Mouse (Mus musculus): ENCODE results near the gene Dtd2. TPM values are rescaled to one million over a fixed set of nuclear protein-coding genes. Genes with fewer than 3 reads are reported as not detected.

The Dtd2 gene
- 19.7 and 20.6 TPM in 2 replicates for polyA plus RNA-seq (2015; fragmentation: Nextera tagmentation; extraction: Ambion mirVana)

- peak within 1 kb of the TSS; percentile 62 for H3K4me2 ChIP-seq
- peak within 1 kb of the TSS; percentile 69 for H3K4me3 ChIP-seq
- peak within 1 kb of the TSS; percentile 80 for H3K27ac ChIP-seq (replicated peaks)
- WGBS = 1% methylated on average over 46 of the region's 46 CpGs
- no peaks in the 10 kb centered on the region for H3K9me3 ChIP-seq
- peak within 1 kb of the TSS; percentile 67 for H3K9ac ChIP-seq
- peaks cover 12% of the 10 kb centered on the region; the same call in 1 of the 2 replicates for H3K4me1 ChIP-seq (replicated peaks)
- peak; percentile 97 for ATAC-seq (ENCODE audit: low FRiP score, low read depth)
- no peaks in the 10 kb centered on the region for H3K27me3 ChIP-seq
- H3K36me3 ChIP-seq = no peaks in the 10 kb centered on the region
Observed at GRCm38 (mm10) chr12:52005877-52006632, at the start of gene Dtd2. Dtd2 (minus strand) TSS chr12:52006501.

GRCm38 (mm10) chr12:52049324-52049723 lies 43.0 kb upstream of the Dtd2 start:
- Histone ChIP-seq H3K9ac (no peak overlapping the region), H3K27me3 (no peaks in the 10 kb centered on the region), H3K27ac (replicated peaks) (no peak overlapping the region), H3K4me3 (no peak overlapping the region), H3K4me1 (replicated peaks) (no peaks in the 10 kb centered on the region), H3K36me3 (no peaks in the 10 kb centered on the region), H3K4me2 (no peak overlapping the region), H3K9me3 (no peaks in the 10 kb centered on the region)
- no peak for ATAC-seq (ENCODE audit: low FRiP score, low read depth)
- 58% methylated on average over 2 of the region's 2 CpGs for WGBS

- H3K4me1 ChIP-seq (replicated peaks) = no peaks in the 10 kb centered on the region
- no peak overlapping the region for H3K4me3 ChIP-seq
- 90% methylated on average over 4 of the region's 4 CpGs for WGBS
- ATAC-seq (ENCODE audit: low FRiP score, low read depth) = no peak
- H3K36me3 ChIP-seq = no peaks in the 10 kb centered on the region
- H3K9ac ChIP-seq = no peak overlapping the region
- H3K27ac ChIP-seq (replicated peaks) = no peak overlapping the region
- no peaks in the 10 kb centered on the region for H3K9me3 ChIP-seq
- H3K27me3 ChIP-seq = no peaks in the 10 kb centered on the region
- no peak overlapping the region for H3K4me2 ChIP-seq
Observed at GRCm38 (mm10) chr12:52046371-52046770, 40.1 kb upstream of the Dtd2 start.

GRCm38 (mm10) chr12:52042818-52043336 lies 36.6 kb upstream of the Dtd2 start:
- no peak overlapping the region for H3K9ac ChIP-seq

GRCm38 (mm10) chr12:52038352-52038751 lies 32.1 kb upstream of the Dtd2 start:
- H3K4me1 ChIP-seq (replicated peaks) = no peaks in the 10 kb centered on the region
- H3K36me3 ChIP-seq = no peaks in the 10 kb centered on the region
- H3K4me3 ChIP-seq = no peak overlapping the region
- no peak overlapping the region for H3K9ac ChIP-seq
- WGBS = 55% methylated on average over 3 of the region's 3 CpGs
- H3K9me3 ChIP-seq = no peaks in the 10 kb centered on the region
- no peak overlapping the region for H3K27ac ChIP-seq (replicated peaks)
- no peak overlapping the region for H3K4me2 ChIP-seq
- no peaks in the 10 kb centered on the region for H3K27me3 ChIP-seq
- ATAC-seq (ENCODE audit: low FRiP score, low read depth) = peak; percentile 61

More at GRCm38 (mm10) chr12:52042818-52043336, 36.6 kb upstream of the Dtd2 start:
- Histone ChIP-seq H3K27me3 (no peaks in the 10 kb centered on the region), H3K27ac (replicated peaks) (no peak overlapping the region), H3K4me1 (replicated peaks) (no peaks in the 10 kb centered on the region), H3K9me3 (no peaks in the 10 kb centered on the region), H3K4me3 (no peak overlapping the region), H3K36me3 (no peaks in the 10 kb centered on the region), H3K4me2 (no peak overlapping the region)
- no peak for ATAC-seq (ENCODE audit: low FRiP score, low read depth)
- WGBS = 64% methylated on average over 10 of the region's 10 CpGs

- Histone ChIP-seq H3K27ac (replicated peaks) (no peak overlapping the region), H3K9ac (no peak overlapping the region), H3K4me3 (no peak overlapping the region), H3K36me3 (no peaks in the 10 kb centered on the region), H3K4me2 (no peak overlapping the region), H3K27me3 (no peaks in the 10 kb centered on the region), H3K4me1 (replicated peaks) (no peaks in the 10 kb centered on the region), H3K9me3 (no peaks in the 10 kb centered on the region)
- ATAC-seq (ENCODE audit: low FRiP score, low read depth) = no peak
- 80% methylated on average over 3 of the region's 3 CpGs for WGBS
Observed at GRCm38 (mm10) chr12:52034956-52035355, 28.7 kb upstream of the Dtd2 start.

GRCm38 (mm10) chr12:52032276-52032675 lies 26.0 kb upstream of the Dtd2 start:
- no peak for ATAC-seq (ENCODE audit: low FRiP score, low read depth)
- no peak overlapping the region for H3K4me3 ChIP-seq
- no peaks in the 10 kb centered on the region for H3K9me3 ChIP-seq
- H3K4me1 ChIP-seq (replicated peaks) = no peaks in the 10 kb centered on the region
- H3K27ac ChIP-seq (replicated peaks) = no peak overlapping the region
- H3K9ac ChIP-seq = no peak overlapping the region
- WGBS = 92% methylated on average over 6 of the region's 6 CpGs
- no peaks in the 10 kb centered on the region for H3K36me3 ChIP-seq
- no peak overlapping the region for H3K4me2 ChIP-seq
- no peaks in the 10 kb centered on the region for H3K27me3 ChIP-seq

GRCm38 (mm10) chr12:52027963-52028362 lies 21.7 kb upstream of the Dtd2 start, which contains the start of gene Gpr33:
Gpr33 (minus strand) TSS chr12:52028063.
- ATAC-seq (ENCODE audit: low FRiP score, low read depth) = no peak
- Histone ChIP-seq H3K4me3 (no peak within 1 kb of the TSS), H3K27me3 (no peaks in the 10 kb centered on the region), H3K4me1 (replicated peaks) (no peaks in the 10 kb centered on the region), H3K9ac (no peak within 1 kb of the TSS), H3K9me3 (no peaks in the 10 kb centered on the region), H3K4me2 (no peak within 1 kb of the TSS), H3K27ac (replicated peaks) (no peak within 1 kb of the TSS), H3K36me3 (no peaks in the 10 kb centered on the region)
- WGBS = 94% methylated on average over 3 of the region's 3 CpGs

GRCm38 (mm10) chr12:52014494-52015029 lies 8.3 kb upstream of the Dtd2 start:
- Histone ChIP-seq H3K27me3 (no peaks in the 10 kb centered on the region), H3K27ac (replicated peaks) (no peak overlapping the region), H3K4me3 (no peak overlapping the region), H3K36me3 (no peaks in the 10 kb centered on the region), H3K4me2 (no peak overlapping the region), H3K9ac (no peak overlapping the region), H3K4me1 (replicated peaks) (no peaks in the 10 kb centered on the region), H3K9me3 (no peaks in the 10 kb centered on the region)
- 95% methylated on average over 7 of the region's 7 CpGs for WGBS
- ATAC-seq (ENCODE audit: low FRiP score, low read depth) = no peak

- WGBS = 91% methylated on average over 11 of the region's 11 CpGs
- H3K4me1 ChIP-seq (replicated peaks) = no peaks in the 10 kb centered on the region
- H3K27ac ChIP-seq (replicated peaks) = no peak overlapping the region
- ATAC-seq (ENCODE audit: low FRiP score, low read depth) = no peak
- H3K9me3 ChIP-seq = no peaks in the 10 kb centered on the region
- H3K9ac ChIP-seq = no peak overlapping the region
- H3K4me2 ChIP-seq = no peak overlapping the region
- no peaks in the 10 kb centered on the region for H3K36me3 ChIP-seq
- no peak overlapping the region for H3K4me3 ChIP-seq
- no peaks in the 10 kb centered on the region for H3K27me3 ChIP-seq
Observed at GRCm38 (mm10) chr12:52014044-52014443, 7.7 kb upstream of the Dtd2 start.

GRCm38 (mm10) chr12:52013274-52013673 lies 7.0 kb upstream of the Dtd2 start:
- no peaks in the 10 kb centered on the region for H3K36me3 ChIP-seq
- H3K4me3 ChIP-seq = no peak overlapping the region
- H3K9me3 ChIP-seq = no peaks in the 10 kb centered on the region
- H3K27ac ChIP-seq (replicated peaks) = no peak overlapping the region
- H3K9ac ChIP-seq = no peak overlapping the region
- WGBS = 58% methylated on average over 9 of the region's 9 CpGs
- H3K27me3 ChIP-seq = no peaks in the 10 kb centered on the region
- no peak for ATAC-seq (ENCODE audit: low FRiP score, low read depth)
- H3K4me2 ChIP-seq = no peak overlapping the region
- H3K4me1 ChIP-seq (replicated peaks) = no peaks in the 10 kb centered on the region

- ATAC-seq (ENCODE audit: low FRiP score, low read depth) = no peak
- Histone ChIP-seq H3K9ac (no peak overlapping the region), H3K4me2 (no peak overlapping the region), H3K27ac (replicated peaks) (no peak overlapping the region), H3K36me3 (no peaks in the 10 kb centered on the region), H3K9me3 (no peaks in the 10 kb centered on the region), H3K4me3 (no peak overlapping the region), H3K27me3 (no peaks in the 10 kb centered on the region), H3K4me1 (replicated peaks) (no peaks in the 10 kb centered on the region)
- 82% methylated on average over 8 of the region's 8 CpGs for WGBS
Observed at GRCm38 (mm10) chr12:52012159-52012558, 5.9 kb upstream of the Dtd2 start.

Measured in hindbrain, embryonic 15.5 days (tissue).